Mouse (Mus musculus) ES-E14 (cell line): ENCODE data around the gene Pigv.

Experiments
- CHD2 ChIP-seq: IDR thresholded peaks from 2 replicates; pipeline ENCODE4 v1.6.1; 2014; ENCODE audit warnings: mild to moderate bottlenecking, low read depth, low read length, inconsistent platforms
- MAFK ChIP-seq: IDR thresholded peaks from 2 replicates; pipeline ENCODE4 v1.6.1; 2014; ENCODE audit warnings: mild to moderate bottlenecking, low read depth, low read length, inconsistent platforms; ENCODE audit not compliant: insufficient read depth
- ZNF384 ChIP-seq: IDR thresholded peaks from 2 replicates; pipeline ENCODE4 v1.6.1; 2012; ENCODE audit warnings: low read depth, low read length, inconsistent platforms

- TF ChIP-seq CHD2 (no peak), MAFK (no peak), ZNF384 (no peak)
Observed at GRCm38 (mm10) chr4:133626221-133626620, 46.2 kb downstream of the Pigv start.
